Mouse (Mus musculus) heart, postnatal 10 days (tissue): ENCODE data around the gene Anp32e. TPM values are rescaled to one million over a fixed set of nuclear protein-coding genes. Genes with fewer than 3 reads are reported as not detected.
"Not testable (repeated sequence)": the region's sequence is repeated elsewhere in the genome, so short reads cannot be mapped to it uniquely, and the experiment has no call there.

Experiments used
- DNase-seq, 2 experiments: peaks; one replicate each; pipeline ENCODE4 v3.0.0; 2021
- intact Hi-C: fragments of 180-260 bp; cut with DNase I; formaldehyde crosslinking; loops from one replicate; pipeline ENCODE4 v1.15.1; 2025
- total RNA-seq, 2 experiments: library from RNA; stranded (reverse); gene quantifications; 2 replicates each; pipeline ENCODE4 v1.2.3; 2021

Gene Anp32e
- total RNA-seq, 2 experiments from 2014 or later, result 102 to 109 TPM

DNA sequence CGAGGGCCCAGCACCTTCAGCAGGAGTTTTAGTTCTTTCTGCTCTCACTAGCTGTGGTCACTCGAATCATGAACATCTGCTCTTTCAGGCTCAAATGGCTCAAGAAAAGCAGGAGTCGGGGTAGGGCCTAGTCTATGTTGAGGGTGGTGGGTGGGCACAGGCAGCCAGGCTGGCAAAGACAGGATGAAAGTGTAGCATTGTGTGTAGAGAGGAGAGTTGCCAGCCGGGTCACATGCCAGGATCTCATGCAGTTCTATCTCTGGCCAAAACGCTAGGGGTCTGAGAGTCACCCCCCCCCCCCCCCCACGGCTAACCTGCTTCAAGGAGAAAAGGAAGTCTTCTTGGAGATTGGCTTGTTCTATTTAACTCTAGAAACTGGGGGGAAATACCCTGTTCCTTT lies 26.4 kb upstream of the Anp32e start:
- intact Hi-C loops, result no loop called here
- DNase-seq, result peak in 1 of 2 experiments; percentile 53

DNA sequence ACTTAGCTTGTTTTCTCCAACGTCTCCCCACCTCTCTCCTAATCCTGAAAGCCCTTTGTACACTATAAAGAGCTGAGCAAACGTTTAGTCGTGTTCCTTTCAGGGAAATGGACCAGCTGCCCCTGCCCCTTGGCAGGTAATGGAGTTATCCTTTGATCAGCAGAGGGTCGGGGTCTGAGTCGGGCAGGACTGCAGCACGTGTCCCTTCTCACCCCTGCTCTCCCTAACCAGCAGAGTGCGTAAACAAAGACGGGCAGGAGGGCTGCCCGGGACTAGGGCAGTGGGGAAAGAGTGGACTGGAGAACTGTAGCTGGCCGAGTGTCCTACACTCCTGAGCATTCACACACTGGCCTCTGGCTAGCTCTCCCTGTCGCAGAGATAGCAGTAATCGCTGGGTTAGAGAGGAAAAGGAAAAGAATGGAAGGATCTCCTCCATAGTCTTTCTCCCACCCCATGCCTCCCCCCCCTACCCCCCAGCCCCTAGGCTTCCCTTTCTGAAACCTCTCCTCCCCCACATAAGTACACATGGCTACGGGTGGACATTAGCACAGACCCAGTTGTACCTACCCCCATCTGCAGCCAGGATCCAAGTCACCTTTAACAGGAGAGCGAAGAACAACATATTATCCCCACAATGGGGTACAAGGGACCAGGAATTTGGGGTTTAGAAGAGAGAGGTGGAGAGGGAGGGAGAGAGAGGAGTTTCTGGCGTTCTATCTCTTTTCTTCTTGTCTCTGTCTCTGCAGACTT lies 25.1 kb upstream of the Anp32e start:
- peak; percentile 39 to 41 for DNase-seq
- intact Hi-C loops, result no loop called here

DNA sequence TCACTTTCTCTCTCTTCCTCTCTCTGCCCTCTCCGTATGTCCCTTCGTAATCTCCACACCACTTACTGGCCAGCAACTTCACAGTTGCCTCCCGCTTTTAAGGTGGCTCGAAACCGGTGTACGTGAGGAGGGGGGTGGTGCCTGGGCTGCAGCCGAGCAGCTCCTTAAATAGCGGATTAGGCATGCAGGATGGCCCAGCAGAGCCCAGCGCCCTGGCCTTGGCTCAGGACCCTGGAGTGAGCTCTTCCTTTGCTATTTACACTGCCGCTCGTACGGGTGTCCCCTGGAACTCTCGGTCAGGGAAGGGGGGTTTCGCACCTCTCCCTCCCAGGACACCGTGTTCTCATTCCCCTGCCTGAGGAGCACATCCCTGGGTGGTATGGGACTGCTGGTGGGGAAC lies 24.5 kb upstream of the Anp32e start, which contains the start of gene Car14:
Gene Car14, minus strand, starts transcription at position 124 of the 400 bp plus-strand sequence.
- peak; percentile 73 to 79 for DNase-seq
- intact Hi-C loops, result no loop called here

DNA sequence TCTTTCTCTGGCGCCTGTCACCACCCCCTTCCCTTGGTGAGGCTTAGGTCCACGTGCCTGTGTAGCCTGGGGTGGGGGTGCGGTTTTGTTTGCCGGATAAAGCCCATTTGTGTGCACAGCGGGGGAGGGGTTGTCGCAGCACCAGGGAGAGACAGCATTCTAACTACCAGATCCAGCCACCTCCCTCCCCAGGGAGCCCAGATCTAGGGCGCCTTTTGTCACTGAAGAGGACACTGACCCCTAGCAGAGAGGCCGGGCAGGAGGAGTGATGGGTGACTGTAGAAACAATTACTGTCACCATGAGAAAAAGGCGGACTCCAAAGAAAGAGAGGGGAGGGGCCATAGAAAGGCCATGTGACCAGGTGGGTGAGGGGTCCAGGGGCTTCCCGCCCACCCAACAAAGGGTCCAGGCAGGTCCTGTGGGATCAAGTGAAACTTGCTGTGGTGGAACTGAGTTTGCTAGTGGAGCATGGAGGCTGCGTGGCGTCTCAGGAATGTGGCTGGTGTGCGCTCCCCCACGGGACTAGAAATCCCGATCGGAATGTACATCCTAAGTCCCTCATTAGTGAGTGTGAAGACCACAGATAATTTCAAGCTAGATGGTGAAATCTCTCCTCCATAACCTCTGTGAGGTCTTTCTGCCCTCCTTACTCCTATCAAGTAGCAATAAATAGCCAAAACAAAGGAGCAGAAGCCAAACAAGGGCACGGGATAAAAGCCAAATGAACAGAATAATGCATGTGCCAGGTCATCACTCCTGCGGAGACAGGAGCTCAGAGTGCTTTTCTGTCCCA lies 23.7 kb upstream of the Anp32e start:
- intact Hi-C loops, result no loop called here
- DNase-seq, result peak; percentile 52 to 61

DNA sequence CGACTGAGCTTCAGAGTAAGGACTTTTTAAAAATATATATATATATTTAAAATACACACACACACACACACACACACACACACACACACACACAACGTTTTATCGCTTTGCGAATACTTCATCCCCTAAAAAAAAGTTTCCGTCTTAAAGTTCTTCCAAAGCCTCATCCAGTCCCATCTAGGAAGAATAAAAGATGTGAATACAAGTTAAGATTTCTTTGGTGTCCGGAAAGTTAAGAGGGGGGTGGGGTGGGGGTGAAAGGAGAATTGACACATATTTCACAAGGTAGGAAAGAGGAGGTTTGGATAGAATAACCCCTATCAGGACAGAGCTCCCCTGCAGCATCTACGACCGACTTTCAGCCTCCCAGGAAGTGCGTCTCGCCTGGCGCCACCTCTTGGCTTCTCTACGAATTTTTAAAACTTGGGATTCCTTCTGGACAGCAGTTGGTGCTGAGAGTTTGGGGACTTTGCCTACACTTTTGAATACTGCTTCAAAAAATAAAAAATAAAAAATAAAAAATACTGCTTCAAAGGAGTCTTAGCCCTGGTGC lies 23.0 kb upstream of the Anp32e start:
- intact Hi-C loops, result loop anchor here (2.0 kb wide), 1 partner anchor 15 kb away; no protein-coding TSS in a partner anchor
- DNase-seq, result peak; percentile 72 to 80

DNA sequence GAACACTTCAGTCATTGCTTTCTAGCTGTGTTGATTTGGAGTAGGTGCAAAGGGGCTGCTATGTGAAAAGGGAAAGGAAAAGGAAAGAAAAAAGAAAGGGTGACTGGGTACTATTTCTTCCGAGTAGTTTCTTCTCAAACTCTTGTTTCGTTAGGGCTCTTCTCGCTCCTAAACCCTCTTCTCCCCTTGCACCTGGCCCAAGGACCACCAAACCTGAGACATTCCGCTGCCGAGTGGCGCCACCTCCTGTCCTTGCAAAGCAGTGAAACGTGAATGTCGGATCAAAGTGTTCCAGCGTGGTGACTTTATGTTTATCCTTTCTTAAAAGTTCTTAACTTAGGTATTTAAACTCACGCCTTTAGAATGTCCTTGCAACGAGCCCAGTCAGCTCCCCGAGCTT lies 22.2 kb upstream of the Anp32e start:
- peak; percentile 62 to 73 for DNase-seq
- intact Hi-C loops, result loop anchor here (1.0 to 2.0 kb wide), 3 partner anchors 16 to 45 kb away; no protein-coding TSS in a partner anchor

DNA sequence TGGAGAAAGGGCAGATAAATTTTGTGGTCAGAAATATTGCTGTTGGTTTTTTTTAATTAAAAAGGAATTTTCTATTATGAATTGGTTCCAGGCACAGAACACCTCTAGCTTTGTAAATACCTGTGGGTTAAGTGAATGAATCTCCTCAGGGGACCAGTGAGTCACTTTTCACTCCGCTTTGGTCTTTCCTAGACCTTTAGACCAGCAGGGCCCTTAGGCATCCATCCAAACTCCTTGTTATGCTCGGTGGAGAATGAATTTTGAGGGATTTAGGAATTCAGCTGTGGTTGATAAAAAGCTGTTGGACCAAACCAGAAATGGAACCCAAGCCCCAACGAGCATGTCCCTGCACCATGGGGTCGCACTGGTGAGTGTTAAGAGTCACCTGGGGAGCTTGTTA lies 21.4 kb upstream of the Anp32e start:
- no peak for DNase-seq
- intact Hi-C loops, result loop anchor here (1.0 to 2.0 kb wide), 3 partner anchors 17 to 45 kb away; no protein-coding TSS in a partner anchor

DNA sequence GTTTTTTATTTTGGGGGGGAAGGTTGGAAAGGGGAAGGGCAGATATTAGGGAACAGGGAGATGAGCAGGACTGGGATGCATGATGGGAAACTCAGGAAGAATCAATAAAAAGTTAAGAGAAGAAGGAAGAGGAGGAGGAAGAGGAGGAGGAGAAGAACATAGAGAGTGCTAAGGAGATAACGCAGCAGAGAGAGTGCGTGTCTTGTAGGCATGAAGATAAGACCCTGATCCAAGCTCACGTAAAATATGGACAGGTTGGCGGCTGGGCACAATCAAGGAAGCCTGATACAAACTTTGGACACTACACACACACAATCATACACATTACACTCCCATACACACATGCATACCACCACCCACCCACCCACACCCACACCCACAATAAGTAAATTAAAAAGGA lies 14.3 kb upstream of the Anp32e start:
- no peak for DNase-seq
- intact Hi-C loops, result no loop called here

DNA sequence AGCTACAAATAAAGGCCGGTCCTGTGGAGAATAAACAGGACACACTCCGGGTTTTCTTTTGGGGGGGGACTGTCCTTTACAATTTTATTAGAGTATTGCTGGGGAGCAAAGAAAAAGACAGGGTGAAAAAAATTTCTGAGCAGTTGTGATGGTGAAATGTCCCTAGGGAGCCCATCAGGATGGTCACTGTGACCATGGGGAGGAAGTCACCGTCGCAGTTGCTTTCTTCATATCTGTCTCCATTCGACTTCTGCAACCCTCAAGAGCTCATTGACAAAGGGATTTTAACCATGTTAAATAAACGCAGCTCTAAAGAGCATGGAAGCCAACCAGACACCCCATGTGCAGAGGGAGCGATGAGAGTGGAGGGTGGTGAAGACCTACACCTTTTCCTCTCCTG lies 12.3 kb upstream of the Anp32e start:
- no peak for DNase-seq
- intact Hi-C loops, result no loop called here

DNA sequence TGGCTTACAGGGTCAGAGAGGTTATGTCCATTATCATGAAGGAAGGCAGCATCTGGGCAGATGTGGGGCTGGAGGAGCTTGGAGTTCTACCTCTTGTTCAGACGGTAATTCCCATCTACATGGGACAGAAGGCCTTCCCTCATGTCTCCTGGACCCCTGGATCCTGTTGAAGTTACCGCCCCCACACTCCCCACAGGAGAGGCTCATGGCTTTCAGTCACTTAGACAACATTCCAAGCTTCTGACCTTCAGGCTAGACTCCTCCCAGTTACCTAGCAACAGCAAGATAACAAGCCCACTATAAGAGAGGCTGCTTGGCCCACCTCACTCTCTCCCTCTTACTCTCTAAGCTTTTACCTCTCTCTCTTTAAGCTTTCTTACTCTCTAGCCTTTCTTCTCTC lies 8.5 kb upstream of the Anp32e start:
- DNase-seq, intact Hi-C loops: not testable (repeated sequence)

DNA sequence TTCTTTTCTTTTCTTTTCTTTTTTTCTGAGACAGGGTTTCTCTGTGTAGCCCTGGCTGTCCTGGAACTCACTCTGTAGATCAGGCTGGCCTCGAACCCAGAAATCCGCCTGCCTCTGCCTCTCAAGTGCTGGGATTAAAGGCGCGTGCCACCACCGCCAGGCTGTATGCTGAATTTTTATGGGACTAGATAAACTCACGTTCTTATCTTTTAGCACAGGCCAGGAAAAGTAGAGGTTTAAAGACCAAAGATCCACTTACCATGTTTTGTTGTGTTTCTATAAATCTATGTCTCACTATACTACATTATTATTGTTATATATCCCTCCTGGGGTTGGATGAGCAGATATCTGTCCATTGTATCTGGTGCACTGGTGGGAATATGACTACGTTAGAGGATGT lies 5.6 kb upstream of the Anp32e start:
- DNase-seq, intact Hi-C loops: not testable (repeated sequence)

DNA sequence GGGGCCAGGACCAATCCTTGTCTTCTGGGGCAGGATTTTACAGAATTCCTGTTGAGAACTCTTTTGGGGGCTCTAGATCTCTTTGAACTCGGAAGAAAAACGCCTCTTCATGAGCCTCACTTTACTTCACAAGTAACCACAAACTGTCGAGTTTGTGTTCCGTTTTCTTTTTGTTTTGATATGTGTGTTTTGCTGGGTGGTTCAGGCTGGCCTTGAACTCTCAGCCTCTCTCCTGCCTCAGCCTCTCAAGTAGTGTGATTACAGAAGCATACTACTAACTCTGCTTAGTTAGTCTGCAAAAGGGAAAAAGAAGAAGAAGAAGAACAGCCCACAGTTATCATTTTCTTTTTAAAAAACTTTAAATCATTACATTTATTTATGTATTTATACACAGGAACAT lies 4.9 kb upstream of the Anp32e start:
- DNase-seq, result no peak

DNA sequence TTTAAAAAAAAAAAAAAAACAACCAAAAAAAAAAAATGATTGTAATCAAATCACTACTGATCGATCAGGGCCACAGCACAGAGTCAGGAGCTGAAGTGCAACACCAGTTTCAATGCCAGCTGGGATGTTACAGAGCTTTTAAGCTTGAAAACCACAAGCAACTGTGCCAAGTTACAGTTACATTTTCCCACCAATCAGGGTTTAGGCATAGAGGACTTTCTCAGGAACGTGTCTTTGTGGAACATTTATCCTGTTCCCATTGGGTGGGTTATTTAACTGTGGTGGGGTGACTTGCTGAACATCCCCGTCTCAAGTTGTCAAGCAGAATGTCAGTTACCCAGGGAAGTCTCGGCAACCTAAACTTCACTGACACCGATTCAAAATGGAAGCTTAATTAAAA lies 4.0 kb upstream of the Anp32e start:
- intact Hi-C loops, result no loop called here
- no peak for DNase-seq

More for the DNA sequence above, 4.9 kb upstream of the Anp32e start:
- intact Hi-C loops, result no loop called here

DNA sequence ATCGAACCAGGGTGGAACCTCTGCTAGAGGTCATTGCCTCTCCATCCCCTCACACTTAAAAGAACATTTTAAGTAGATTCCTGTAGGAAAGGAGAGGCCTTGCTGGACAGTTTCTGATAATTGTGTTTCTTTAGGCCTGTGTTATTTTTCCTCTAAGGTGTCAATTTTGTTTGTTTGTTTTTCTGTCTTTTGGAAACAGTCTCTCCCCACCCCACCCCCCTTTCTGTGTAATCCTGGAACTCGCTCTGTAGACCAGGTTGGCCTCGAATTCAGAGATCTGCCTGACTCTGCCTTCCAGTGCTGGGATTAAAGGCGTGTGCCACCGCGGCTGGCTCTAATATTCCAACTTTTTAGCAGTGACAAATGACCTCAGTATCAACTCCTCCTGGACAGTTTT lies 787 bp upstream of the Anp32e start:
- intact Hi-C loops, result loop anchor here (2.0 kb wide), 1 partner anchor 29 kb away; no protein-coding TSS in a partner anchor
- no peak for DNase-seq

DNA sequence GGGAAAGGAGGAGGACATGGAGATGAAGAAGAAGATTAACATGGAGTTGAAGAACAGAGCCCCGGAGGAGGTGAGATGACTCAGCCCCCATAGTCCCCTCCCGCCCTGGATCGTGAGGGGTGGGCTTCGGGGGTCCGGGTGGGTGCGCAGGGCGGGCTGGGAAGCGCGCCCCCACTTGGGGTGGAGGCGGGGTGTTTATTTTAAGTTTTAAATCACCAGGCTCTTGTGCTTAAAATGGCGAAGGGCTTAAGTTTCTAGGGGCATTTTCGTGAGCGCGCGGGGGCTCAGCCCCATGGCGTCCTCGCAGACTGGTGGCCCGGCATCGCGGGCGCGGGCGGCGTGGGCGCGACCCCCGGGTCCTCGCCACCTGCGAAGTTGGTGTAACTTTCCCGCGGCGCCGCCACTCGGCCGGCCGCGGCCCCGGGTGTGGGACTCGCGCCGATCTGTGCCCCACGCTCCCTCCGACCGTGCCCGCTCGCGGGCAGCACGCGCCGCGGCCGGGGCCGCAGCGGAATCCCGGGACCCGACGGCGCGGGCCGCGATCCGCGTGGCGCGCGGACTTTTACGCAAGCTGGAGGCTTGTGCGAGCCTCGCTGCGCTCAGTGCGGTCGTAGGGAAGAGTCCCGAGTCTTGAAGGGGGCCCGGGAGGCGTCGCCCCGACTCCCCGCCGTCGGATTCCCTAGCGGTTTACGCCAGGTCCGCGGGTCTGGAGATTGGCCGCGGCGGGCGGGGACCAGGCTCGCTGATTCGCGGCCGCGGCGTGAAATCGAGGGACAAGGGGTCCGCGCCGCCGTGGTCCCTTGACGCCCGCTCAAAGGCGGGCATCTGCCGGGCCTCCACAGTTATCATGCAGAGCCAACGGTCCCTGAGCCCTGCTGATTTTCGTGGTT lies 780 bp downstream of the Anp32e start:
- peak; percentile 68 to 73 for DNase-seq
- intact Hi-C loops, result loop anchor here (2.0 kb wide), 1 partner anchor 27 kb away; no protein-coding TSS in a partner anchor

DNA sequence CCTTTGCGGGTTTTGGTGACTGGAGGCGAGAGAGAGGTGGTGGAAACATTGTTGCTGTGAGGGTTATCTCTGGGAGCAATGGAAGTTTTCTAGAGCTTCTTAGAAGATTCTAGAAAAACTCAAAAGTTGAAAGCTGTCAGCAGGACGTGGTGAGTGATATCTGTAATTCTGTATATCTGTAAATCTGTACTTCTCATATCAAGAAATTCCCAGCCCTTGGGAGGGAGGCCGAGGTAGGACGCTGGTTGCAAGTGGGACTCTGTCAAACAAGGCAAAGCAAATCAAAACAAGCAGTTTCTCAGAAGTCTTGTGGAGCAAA lies 1.4 kb downstream of the Anp32e start:
- intact Hi-C loops, result no loop called here
- DNase-seq, result no peak

DNA sequence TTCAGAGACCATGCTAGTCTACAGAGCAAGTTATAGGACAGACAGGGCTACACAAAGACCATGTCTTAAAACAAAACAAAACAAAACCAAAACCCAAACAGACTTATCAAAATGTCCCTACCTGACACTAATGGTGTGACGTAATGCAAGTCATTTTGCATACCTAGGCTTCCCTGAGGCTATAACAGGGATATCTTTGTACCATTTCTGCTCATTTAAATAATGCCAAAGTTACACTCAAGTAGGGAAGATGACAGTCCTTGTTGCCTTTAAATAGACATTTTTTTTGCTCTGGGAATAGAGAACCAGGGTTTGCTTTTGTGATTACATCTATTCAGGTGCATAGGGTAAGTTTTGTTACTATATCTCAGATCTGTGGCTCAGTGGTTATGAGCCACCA lies 2.4 kb downstream of the Anp32e start:
- intact Hi-C loops, result no loop called here
- DNase-seq, result no peak

DNA sequence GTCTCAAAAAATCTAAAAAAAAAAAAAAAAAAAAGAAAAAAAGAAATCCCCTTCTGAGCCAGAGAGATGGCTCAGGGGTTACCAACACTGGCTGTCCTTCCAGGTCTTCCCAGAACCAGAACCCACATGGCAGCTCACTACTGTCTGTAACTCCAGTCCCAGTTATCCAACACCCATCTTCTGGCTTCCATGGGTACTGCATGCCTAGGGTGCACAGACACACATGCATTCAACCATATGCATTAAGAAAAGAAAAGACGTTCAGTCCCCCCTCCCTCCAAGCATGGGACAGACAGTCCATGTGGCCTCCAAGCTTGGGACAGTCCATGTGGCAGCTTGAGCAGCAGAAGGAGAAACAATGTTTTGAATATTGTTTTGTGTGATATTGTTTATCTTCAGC lies 3.1 kb downstream of the Anp32e start:
- intact Hi-C loops, result no loop called here
- DNase-seq, result no peak

DNA sequence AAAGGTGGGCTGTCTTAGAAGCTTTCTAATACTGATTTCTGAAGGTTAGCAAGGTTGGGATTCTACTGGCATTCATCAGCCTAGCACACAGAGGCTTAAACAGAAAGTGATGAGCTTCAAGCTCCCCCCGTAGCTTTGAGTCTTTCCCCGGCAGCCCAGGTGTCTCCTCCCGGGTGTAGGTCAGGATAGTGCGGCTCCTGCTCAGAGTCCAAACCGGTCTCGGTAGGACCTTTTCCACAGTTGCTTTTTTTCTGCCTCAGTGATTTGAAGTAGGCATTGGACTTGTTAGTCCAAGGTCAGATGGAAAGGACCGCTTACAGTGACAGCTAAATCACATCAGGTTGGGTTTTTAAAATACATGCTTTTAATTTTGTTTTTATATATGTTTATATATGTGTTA lies 3.5 kb downstream of the Anp32e start:
- DNase-seq, result no peak
- intact Hi-C loops, result no loop called here

DNA sequence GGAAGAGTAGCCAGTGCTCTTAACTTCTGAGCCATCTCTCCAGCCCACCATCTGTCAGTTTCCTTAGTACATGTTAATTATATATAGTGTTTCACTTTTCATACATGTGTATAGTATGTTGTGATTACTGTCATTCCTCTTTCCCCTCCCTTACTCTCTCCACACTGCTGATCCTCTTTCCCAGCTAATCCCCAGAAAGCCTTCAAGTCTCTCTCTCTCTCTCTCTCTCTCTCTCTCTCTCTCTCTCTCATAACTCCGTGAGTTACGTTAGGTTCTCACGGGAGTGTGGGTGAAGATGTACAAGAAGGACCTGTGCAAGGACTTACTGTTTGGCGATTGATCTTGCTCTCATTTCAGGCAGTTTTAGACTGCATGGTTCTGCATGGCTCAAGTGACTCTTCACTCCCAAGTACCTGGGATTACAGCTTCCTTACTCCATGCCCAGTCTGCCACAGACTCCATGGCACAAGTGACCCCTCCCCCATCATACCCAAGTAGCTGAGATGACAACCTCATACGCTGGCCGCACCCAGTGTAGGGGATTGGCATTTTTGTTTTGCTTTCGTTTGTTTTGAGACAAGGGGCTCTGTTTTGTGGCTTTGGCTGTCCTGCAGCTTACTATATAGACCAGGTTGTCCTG lies 4.2 kb downstream of the Anp32e start:
- intact Hi-C loops, result no loop called here
- no peak for DNase-seq
